Mouse (Mus musculus): ENCODE measurements around the gene Ilk. TPM values are rescaled to one million over a fixed set of nuclear protein-coding genes. Genes with fewer than 3 reads are reported as not detected.

Ilk gene
- polyA plus RNA-seq, 1 experiment: 28.4 TPM

DNA sequence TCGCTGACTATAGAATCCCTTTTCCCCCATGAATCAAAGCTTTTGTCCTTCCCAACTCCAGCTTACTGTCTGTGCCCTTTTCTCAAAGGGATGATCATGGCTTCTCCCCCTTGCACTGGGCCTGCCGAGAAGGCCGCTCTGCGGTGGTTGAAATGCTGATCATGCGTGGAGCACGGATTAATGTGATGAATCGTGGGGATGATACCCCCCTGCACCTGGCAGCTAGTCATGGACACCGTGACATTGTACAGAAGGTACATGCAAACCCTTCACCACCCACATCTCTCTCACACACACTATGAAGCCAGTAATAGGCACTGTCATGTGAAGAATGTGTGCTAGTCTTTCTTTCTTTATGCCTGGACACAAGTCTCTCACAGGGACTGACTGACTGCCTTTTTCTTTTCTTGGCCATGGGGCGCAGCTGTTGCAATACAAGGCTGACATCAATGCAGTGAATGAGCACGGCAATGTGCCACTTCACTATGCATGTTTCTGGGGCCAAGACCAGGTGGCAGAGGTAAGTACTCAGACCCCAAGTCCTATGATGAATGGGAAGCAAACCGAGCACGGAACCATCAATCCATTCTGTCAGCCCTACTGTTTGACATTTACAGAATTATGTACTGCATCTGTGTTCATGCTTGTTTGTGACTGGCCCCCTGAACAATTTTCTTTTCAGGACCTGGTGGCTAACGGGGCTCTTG lies 3.9 kb downstream of the Ilk start:
- TF ChIP-seq GATA1 (IDR thresholded peaks at IDR 0.05; ENCODE audit: low read length): no peak

GRCm38 (mm10) chr7:105740851-105741250 lies 4.5 kb downstream of the Ilk start:
- TF ChIP-seq GATA1 (IDR thresholded peaks at IDR 0.05; ENCODE audit: low read length): no peak

DNA sequence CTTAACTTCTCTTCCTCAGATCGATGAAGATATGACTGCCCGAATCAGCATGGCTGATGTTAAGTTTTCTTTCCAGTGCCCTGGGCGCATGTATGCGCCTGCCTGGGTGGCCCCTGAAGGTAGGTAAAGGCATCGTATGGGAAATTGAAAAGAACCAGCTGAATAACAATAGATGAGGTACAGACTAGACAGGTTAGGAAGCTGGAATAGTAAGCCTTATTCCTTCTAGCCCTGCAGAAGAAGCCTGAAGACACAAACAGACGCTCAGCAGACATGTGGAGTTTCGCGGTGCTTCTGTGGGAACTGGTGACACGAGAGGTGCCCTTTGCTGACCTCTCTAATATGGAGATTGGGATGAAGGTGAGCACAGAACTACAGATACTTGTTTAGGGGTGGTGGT lies 5.6 kb downstream of the Ilk start:
- TF ChIP-seq GATA1 (IDR thresholded peaks at IDR 0.05; ENCODE audit: low read length): no peak

DNA sequence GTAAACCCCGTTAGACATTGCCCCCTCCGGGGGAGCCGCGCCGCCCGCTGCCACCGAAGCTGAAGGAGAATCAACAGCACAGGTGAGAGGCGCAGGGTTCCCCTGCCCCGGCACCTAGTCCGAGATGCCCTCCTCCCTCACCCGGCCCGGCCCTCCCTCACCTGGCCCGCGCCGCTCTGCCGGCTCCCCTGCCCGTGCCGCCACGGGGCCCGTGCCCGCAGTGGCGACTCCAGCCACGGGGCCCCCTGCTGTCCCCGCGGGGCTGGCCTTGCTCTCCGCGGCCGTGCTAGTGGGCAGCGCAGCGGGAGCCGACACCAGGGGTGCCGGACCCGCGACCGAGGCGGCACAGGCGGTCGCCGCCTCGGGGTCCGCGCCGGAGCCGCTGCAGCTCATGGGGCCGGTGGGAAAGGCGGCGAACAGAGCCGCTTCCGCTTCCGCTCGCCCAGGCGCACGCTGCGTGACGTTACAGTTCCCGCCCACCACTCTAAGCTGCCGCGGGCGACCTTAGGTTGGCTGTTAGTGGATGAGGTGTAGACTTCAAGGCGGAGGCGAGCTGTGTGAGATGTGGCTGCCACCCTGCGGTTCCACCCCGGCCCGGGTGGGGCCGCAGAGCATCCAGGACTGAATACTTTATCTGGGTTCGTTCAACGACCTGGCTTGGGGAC lies 7.7 kb downstream of the Ilk start, which contains the start of gene Taf10:
Gene Taf10 (minus strand): TSS at position 436 of the 665 bp plus-strand sequence.
- TF ChIP-seq GATA1 (IDR thresholded peaks at IDR 0.05; ENCODE audit: low read length): no peak

GRCm38 (mm10) chr7:105747776-105748175 lies 11.4 kb downstream of the Ilk start:
- no peak for TF ChIP-seq GATA1 (IDR thresholded peaks at IDR 0.05; ENCODE audit: low read length)

GRCm38 (mm10) chr7:105751491-105752433 lies 15.4 kb downstream of the Ilk start, which contains the start of gene Tpp1:
Tpp1 (minus strand) TSS chr7:105752235.
- TF ChIP-seq GATA1 (IDR thresholded peaks at IDR 0.05; ENCODE audit: low read length): no peak

GRCm38 (mm10) chr7:105752716-105753115 lies 16.3 kb downstream of the Ilk start:
- no peak for TF ChIP-seq GATA1 (IDR thresholded peaks at IDR 0.05; ENCODE audit: low read length)

DNA sequence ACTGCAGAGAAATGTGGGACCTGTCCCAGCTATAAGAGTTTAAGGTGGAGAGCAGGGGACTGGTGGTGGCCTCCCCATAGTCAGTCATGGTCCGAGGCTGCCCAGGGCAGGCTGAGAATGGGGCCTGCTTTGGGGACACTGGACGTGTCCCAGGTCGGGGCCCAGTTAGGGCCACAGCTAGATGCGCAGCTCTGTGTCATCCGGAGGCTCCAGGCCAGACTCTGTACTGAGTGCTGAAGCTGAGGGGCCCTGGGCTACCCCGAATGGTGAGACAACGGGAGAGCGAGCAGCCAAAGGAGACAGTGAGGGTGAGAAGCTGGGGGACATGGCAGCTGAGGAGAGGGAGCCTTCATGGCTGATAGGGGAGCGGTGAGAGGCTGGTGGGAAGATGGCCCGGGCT lies 16.9 kb downstream of the Ilk start:
- TF ChIP-seq GATA1 (IDR thresholded peaks at IDR 0.05; ENCODE audit: low read length): no peak

DNA sequence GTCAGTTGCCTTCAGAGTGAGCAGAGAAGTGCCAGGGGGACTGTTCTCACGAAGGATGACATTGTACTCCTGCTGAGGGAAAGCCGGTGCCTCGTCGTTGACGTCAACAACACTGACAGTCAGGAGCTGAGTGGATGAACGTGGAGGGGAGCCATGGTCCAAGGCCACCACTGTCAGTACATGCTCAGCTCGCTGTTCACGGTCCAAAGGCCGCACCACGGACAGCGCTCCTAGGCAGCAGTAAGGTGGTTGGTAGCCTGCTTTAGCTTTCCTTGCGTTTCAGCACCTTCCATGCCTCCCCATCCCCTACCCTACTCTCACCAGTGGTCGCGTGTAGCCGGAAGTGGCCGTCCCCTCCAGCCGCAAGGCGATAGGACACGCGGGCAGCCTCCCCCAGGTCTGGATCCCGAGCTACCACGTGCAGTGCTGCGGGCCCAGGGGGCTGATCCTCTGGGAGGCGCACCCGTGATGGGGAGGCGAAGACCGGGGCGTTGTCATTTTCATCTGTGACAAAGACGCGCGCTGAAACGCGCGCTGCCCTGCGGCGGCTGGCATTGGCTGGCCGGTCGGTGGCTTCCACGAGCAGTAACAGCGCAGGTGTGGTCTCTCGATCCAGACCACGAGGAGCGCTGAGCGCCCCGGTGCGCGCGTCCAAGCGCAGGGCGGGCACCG lies 25.6 kb downstream of the Ilk start:
- no peak for TF ChIP-seq GATA1 (IDR thresholded peaks at IDR 0.05; ENCODE audit: low read length)

- TF ChIP-seq GATA1 (IDR thresholded peaks at IDR 0.05; ENCODE audit: low read length): no peak
These were observed 26.3 kb downstream of the Ilk start for GRCm38 (mm10) chr7:105762517-105763270.

DNA sequence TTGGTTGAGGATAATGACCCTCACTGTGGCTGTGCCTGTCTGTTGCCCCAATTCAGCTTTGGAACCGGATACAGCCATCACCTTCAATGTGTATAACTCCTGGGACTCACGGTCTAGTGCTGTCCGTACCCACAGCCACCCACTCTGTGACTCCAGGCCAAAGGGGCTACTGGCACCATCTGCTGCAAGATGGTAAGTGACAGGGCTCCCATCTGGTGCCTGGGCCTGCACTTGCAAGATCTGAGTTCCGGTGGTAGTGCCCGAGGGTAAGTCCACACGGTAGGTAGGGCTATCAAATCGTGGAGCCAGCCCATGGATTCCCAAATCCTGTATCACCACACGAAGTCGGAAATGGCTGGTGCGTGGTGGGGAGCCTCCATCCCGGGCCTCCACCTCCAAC lies 27.9 kb downstream of the Ilk start:
- TF ChIP-seq GATA1 (IDR thresholded peaks at IDR 0.05; ENCODE audit: low read length): no peak

DNA sequence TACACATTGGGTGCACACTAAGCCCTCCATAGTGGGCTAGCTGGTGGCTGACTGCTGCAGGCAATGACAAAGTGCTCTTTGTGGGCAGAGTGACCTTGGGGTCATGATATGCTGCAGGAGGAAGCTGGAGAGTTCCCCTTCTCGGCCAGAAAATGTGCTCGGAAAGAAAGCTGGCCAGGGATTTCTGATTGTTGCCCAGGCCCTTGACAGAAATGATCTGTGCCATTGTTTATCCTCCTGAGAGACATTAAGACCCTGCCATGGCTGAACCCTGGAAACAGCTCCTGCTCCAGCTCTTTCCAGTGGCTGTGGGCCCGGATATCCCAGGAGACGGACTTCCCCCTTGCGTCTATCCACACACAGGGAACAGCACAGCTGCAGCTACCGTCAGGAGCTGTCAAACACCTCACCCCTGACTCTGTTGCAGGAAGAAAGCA lies 31.4 kb downstream of the Ilk start:
- no peak for TF ChIP-seq GATA1 (IDR thresholded peaks at IDR 0.05; ENCODE audit: low read length)

DNA sequence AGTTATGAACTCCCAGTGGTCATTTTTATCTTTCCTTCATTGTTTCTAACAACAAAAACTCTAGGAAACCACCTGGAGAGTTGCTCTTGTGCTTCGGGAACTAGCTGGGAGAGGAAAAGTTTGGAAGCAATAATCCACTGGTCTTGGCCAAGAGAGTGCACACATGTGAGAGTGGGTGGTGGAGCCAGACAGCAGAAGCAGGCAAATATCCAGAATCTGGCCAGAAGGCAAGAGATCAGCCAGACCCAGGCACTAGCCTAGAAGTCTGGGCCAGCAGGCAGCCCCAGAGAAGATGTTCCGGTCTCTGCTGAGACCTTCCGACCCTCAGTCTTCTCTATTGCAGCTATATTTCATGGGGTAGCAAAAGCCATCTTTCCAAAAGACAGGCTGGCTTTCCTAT lies 33.6 kb downstream of the Ilk start:
- no peak for TF ChIP-seq GATA1 (IDR thresholded peaks at IDR 0.05; ENCODE audit: low read length)

DNA sequence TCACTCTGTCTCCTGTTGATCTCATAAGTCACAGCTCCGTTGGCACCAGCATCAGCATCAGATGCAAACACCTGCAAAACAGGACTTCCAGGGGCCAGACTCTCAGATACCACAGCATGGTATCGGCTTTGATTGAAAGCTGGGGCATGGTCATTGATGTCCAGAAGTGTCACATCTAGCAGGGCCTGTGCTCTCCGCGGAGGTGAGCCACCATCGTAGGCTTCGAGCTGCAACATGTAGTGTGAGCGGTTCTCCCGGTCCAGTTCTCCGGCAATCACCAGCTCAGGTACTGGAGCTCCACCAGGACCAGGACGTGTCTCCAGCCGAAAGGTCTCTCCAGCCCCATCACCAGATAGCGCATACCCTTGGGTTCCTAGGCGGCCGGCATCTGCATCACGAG lies 35.9 kb downstream of the Ilk start:
- no peak for TF ChIP-seq GATA1 (IDR thresholded peaks at IDR 0.05; ENCODE audit: low read length)

GRCm38 (mm10) chr7:105773041-105773440 lies 36.6 kb downstream of the Ilk start:
- TF ChIP-seq GATA1 (IDR thresholded peaks at IDR 0.05; ENCODE audit: low read length): no peak

Measured in G1E-ER4 (cell line).